ENCODE assay signal across 24 mouse cellular contexts in the genomic region with DNA sequence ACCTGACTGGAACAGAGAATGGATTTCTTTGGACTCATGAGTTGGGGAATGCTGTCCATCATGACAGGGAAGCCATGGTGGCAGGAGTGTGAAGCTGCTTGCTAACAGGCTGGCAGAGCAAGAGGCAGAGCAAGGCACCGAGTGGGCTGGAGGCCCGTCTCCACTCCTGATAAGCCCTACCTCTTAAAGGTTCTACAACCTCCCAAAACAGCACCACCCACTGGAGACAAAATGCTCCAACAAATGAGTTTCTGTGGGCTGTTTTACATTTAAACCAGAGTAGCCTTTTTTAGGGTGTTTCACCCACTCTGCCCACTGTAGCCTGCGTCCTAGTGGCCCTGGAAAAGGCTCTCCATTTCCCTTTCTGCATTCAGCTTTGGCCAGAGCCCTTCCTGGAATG.
DNase-seq lines count a peak whose midpoint lies in the region; ATAC-seq and TF ChIP-seq lines count a peak whose summit lies in the region.
"Had no signal": no experiment of that assay in that cellular context is flagged by ENCODE, and none has a peak within 500 bp of the region (broad histone marks: within the 10 kb centered on the region; RNA-seq: fewer than 3 reads in every experiment).

No protein-coding gene starts in this region.

- H3K9me3 ChIP-seq in liver, postnatal 0 days (ENCODE audit: low read length), result no peaks in the 10 kb centered on the region
- no peaks in the 10 kb centered on the region for H3K9me3 ChIP-seq in liver, embryonic 11.5 days (ENCODE audit: control insufficient read depth, low read length)
- H3K9me3 ChIP-seq: embryonic facial prominence, embryonic 15.5 days; heart, embryonic 13.5 days; intestine, embryonic 15.5 days; liver, embryonic 12.5 days had no signal

- H3K9ac ChIP-seq in liver, postnatal 0 days (replicated peaks), result no peak overlapping the region
- no peak overlapping the region for H3K9ac ChIP-seq in liver, embryonic 11.5 days (ENCODE audit: low read depth, low read length)
- H3K9ac ChIP-seq: embryonic facial prominence, embryonic 15.5 days; heart, embryonic 13.5 days; hindbrain, embryonic 14.5 days; intestine, embryonic 15.5 days; liver, embryonic 12.5 days had no signal

- DNase-seq in frontal cortex, postnatal 14 days (ENCODE audit: low spot score in 2 of 2), result no peak
- DNase-seq in liver, postnatal 0 days, result no peak
- no peak for DNase-seq in liver, embryonic 11.5 days (ENCODE audit: low spot score)
- DNase-seq in 416B (ENCODE audit: low read depth) (peak; percentile 47), R1 (ENCODE audit: low read depth, low spot score) (peak; percentile 32)
- no peak for DNase-seq in cerebellum, postnatal 10 days
- no peak for DNase-seq in adrenal gland, postnatal 25 days
- DNase-seq: adrenal gland, postnatal 14 days; cerebellum, adult 11 months; cerebellum, postnatal 25 days; embryo, embryonic 11 days; heart, postnatal 36 days; kidney, postnatal 14 days; layer of hippocampus, adult 9-11 months; right cerebral cortex, adult 18-20 months had no signal

- no peak overlapping the region for H3K4me3 ChIP-seq in liver, postnatal 0 days (ENCODE audit: low read depth, low read length)
- H3K4me3 ChIP-seq in liver, embryonic 11.5 days (ENCODE audit: low read depth, low read length), result no peak overlapping the region
- H3K4me3 ChIP-seq: embryonic facial prominence, embryonic 15.5 days; heart, embryonic 13.5 days; intestine, embryonic 15.5 days; liver, embryonic 12.5 days had no signal

- H3K4me2 ChIP-seq in liver, postnatal 0 days (ENCODE audit: low read depth, low read length), result no peak overlapping the region
- H3K4me2 ChIP-seq in liver, embryonic 11.5 days, result no peak overlapping the region
- H3K4me2 ChIP-seq: embryonic facial prominence, embryonic 15.5 days; heart, embryonic 13.5 days; hindbrain, embryonic 14.5 days; intestine, embryonic 15.5 days; liver, embryonic 12.5 days had no signal

- no peak for TF ChIP-seq EP300 in liver, postnatal 0 days (IDR thresholded peaks at IDR 0.05; ENCODE audit: low read depth)

- H3K27me3 ChIP-seq in liver, postnatal 0 days (ENCODE audit: insufficient read depth, low read length), result no peaks in the 10 kb centered on the region
- no peaks in the 10 kb centered on the region for H3K27me3 ChIP-seq in liver, embryonic 11.5 days (replicated peaks; ENCODE audit: control insufficient read depth, insufficient read depth, low read length)
- H3K27me3 ChIP-seq: embryonic facial prominence, embryonic 15.5 days; heart, embryonic 13.5 days; intestine, embryonic 15.5 days; liver, embryonic 12.5 days; Patski had no signal

- H3K36me3 ChIP-seq in liver, postnatal 0 days (replicated peaks; ENCODE audit: insufficient read depth, low read length), result no peaks in the 10 kb centered on the region
- no peaks in the 10 kb centered on the region for H3K36me3 ChIP-seq in liver, embryonic 11.5 days (ENCODE audit: control insufficient read depth, insufficient read depth, low read length)
- H3K36me3 ChIP-seq: embryonic facial prominence, embryonic 15.5 days; heart, embryonic 13.5 days; intestine, embryonic 15.5 days; liver, embryonic 12.5 days had no signal

- peaks cover 13% of the 10 kb centered on the region for H3K4me1 ChIP-seq in liver, postnatal 0 days (ENCODE audit: insufficient read depth)
- H3K4me1 ChIP-seq in liver, embryonic 11.5 days (replicated peaks; ENCODE audit: control insufficient read depth, insufficient read depth, low read length), result no peaks in the 10 kb centered on the region
- H3K4me1 ChIP-seq: liver, embryonic 12.5 days had no signal

- peak; percentile 32; the same call in 1 of the 2 replicates for ATAC-seq in frontal cortex, adult (ENCODE audit: low TSS enrichment)
- ATAC-seq in liver, postnatal 0 days, result no peak
- no peak for ATAC-seq in liver, embryonic 11.5 days (replicated peaks; ENCODE audit: low FRiP score)
- ATAC-seq: forebrain, embryonic 16.5 days; intestine, embryonic 15.5 days; liver, embryonic 12.5 days; lung, postnatal 0 days; Patski had no signal

- WGBS in liver, postnatal 0 days (ENCODE audit: insufficient replicate concordance), result 59% methylated on average over 3 of the region's 3 CpGs
- WGBS in liver, embryonic 11.5 days, result 68% methylated on average over 3 of the region's 3 CpGs

- H3K27ac ChIP-seq in liver, postnatal 0 days (ENCODE audit: low read depth), result no peak overlapping the region
- no peak overlapping the region for H3K27ac ChIP-seq in liver, embryonic 11.5 days (ENCODE audit: low read depth, low read length)
- H3K27ac ChIP-seq: embryonic facial prominence, embryonic 15.5 days; hindbrain, embryonic 14.5 days; intestine, embryonic 15.5 days; liver, embryonic 12.5 days had no signal

- TF ChIP-seq CTCF in liver, postnatal 0 days (IDR thresholded peaks at IDR 0.05; ENCODE audit: low read depth), result 0 out of 2 replicates have a peak, but pooled peaks have one; percentile 19

Comparison
In these comparisons a context has a peak if more than half of its experiments do, and no peak if none do; other contexts are left out.
1. DNase-seq: peak in 416B (single experiment) and R1 (single experiment); none in frontal cortex, postnatal 14 days (0 of 2), liver, postnatal 0 days (single experiment), liver, embryonic 11.5 days (single experiment), cerebellum, postnatal 10 days (0 of 2) and adrenal gland, postnatal 25 days (single experiment).